Mouse (Mus musculus): Measurements from ENCODE around the gene Etl4.

GRCm38 (mm10) chr2:20748481-20748880 lies 838.9 kb downstream of the Etl4 start:
- TF ChIP-seq ZC3H11A (IDR thresholded peaks at IDR 0.05; ENCODE audit: borderline replicate concordance, low read depth, low read length) (no peak), CHD2 (IDR thresholded peaks at IDR 0.05; ENCODE audit: low read depth, low read length) (no peak), HCFC1 (IDR thresholded peaks at IDR 0.05; ENCODE audit: borderline replicate concordance, insufficient read depth, low read length) (no peak)

Measured in ES-E14 (cell line).